Mouse (Mus musculus): ENCODE measurements around the gene Irak3. TPM values are rescaled to one million over a fixed set of nuclear protein-coding genes. Genes with fewer than 3 reads are reported as not detected.

Gene Irak3
- polyA plus RNA-seq, 1 experiment from 2014 or later = 1.2 TPM

DNA sequence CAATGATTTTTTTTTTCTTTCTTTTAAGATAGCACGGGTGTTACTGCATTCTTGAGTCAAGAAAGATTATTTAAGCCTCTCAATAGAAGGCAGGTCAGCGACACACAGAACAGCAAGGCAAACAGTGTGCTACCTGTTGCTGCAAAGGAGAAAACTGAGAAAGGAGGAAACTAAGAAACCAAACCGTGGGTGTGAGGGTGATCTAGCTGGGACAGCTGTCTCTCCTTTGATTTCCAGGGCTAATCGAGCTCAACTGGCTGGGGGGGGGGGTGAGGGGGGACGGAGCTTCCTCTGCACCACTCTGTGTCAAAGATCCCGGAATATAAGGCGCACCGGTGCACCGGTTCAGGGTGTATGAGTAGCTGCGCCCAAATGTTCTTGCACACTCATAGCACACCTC, 32.9 kb downstream of the Irak3 start:
- Histone ChIP-seq H3K36me3 (no peaks in the 10 kb centered on the region), H3K4me2 (replicated peaks) (no peak overlapping the region), H3K4me3 (replicated peaks) (no peak overlapping the region), H3K27me3 (replicated peaks) (no peaks in the 10 kb centered on the region), H3K27ac (no peak overlapping the region), H3K9me3 (0 out of 2 replicates have a peak, but pooled peaks cover 4% of the 10 kb centered on the region), H3K9ac (no peak overlapping the region), H3K4me1 (replicated peaks) (no peaks in the 10 kb centered on the region)
- WGBS = 52% methylated on average over 10 of the region's 10 CpGs
- no peak for ATAC-seq

DNA sequence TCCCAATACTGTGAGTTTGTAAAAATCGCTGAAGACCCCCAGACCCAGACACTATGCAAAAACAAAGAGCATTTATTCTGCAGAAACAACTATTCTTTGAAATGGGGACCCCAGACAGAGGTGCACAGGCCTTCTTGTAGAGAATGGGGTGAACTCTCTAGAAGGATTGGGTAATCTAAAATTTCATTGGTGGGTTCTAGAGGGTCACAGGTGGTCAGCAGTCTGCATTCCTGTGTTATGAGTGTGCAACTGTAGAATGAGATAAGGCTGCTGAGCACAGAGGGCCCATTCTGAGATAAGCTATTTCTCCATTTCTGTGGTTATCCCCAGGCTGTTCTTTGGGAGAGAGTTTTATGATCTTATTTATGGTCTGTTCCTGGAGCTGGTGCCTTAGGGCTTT, 33.9 kb downstream of the Irak3 start:
- 0 out of 2 replicates have a peak, but pooled peaks cover 4% of the 10 kb centered on the region for H3K9me3 ChIP-seq
- no peaks in the 10 kb centered on the region for H3K36me3 ChIP-seq
- H3K27ac ChIP-seq = no peak overlapping the region
- H3K4me3 ChIP-seq (replicated peaks) = no peak overlapping the region
- WGBS = 82% methylated on average over 1 of the region's 1 CpGs
- peak; percentile 86 for ATAC-seq
- H3K4me1 ChIP-seq (replicated peaks) = no peaks in the 10 kb centered on the region
- H3K4me2 ChIP-seq (replicated peaks) = no peak overlapping the region
- no peaks in the 10 kb centered on the region for H3K27me3 ChIP-seq (replicated peaks)
- H3K9ac ChIP-seq = no peak overlapping the region

DNA sequence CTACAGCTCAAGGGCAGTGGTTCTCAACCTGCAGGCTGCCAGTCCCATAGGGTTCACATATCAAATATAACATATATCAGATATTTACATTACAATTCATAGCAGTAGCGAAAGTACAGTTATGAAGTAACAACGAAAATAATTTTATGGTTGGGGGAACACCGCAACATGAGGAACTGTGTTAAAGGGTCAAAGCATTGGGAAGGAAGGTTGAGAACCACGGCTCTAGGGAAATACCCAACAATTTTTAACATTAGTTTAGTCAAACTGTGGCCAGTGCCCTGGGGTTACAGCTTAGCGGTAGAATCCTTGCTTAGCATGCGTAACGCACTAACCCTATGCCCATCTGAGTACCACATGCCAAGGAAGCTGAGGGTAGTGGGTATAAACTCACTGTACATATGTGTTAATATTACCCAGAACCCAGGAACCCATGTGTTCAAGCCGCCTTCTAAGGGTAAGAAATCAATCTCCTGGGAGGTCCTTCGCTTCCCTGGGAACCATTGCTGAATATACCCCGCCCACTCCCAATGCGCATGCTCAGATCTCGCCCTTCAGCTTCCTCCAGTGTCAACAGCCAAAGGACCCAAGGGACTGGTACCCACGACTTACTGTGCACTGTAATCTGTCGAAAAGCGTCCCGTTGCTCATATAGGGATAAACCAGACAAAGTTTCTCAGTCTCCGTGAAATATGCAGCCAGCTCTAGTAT, 36.0 kb downstream of the Irak3 start:
- Histone ChIP-seq H3K9me3 (no peaks in the 10 kb centered on the region), H3K4me2 (replicated peaks) (no peak overlapping the region), H3K9ac (no peak overlapping the region), H3K36me3 (no peaks in the 10 kb centered on the region), H3K27ac (no peak overlapping the region), H3K27me3 (replicated peaks) (no peaks in the 10 kb centered on the region), H3K4me3 (replicated peaks) (no peak overlapping the region), H3K4me1 (replicated peaks) (no peaks in the 10 kb centered on the region)
- 89% methylated on average over 17 of the region's 17 CpGs for WGBS
- no peak for ATAC-seq

DNA sequence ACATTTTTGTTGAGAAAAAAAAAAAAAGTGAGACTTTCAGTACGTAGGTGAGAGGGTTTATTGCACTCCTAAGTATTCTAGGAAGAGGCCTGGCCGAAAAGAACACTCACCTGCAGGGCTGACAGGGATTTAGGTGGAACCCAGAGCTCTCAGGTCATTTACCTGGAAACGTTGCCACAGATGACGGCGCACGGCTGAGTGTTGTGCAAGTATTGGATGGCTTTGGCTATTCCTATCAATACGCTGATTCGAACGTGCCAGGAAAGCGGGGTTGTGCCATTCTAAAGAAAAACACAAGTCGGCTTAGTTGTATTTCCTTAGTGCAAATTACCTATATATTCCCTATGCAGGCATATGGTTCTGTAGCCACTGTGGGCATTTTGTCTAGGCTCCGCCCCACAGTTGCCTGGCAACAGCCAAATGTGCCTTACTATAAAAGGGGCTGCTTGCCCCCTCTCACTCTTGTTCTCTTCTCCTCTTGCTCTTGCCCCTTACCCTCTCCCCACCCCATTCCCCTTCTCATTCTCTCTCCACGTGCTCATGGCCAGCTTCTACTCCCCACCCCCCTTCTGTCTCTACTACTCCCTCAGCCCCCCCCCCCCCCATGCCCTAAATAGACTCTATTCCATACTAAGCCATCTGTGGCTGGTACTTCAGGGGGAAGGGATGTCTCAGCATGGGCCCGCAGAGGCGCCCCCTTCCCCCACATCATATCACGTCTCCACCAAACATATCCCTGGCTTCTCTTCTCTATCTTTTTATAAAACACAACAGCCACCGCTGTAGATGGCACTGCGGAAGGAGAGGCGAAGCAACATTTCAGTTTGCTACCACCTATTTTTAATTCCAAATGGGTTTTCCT, 36.8 kb downstream of the Irak3 start:
- Histone ChIP-seq H3K27ac (no peak overlapping the region), H3K27me3 (replicated peaks) (no peaks in the 10 kb centered on the region), H3K4me1 (replicated peaks) (no peaks in the 10 kb centered on the region), H3K4me3 (replicated peaks) (no peak overlapping the region), H3K9me3 (no peaks in the 10 kb centered on the region), H3K36me3 (no peaks in the 10 kb centered on the region), H3K4me2 (replicated peaks) (no peak overlapping the region), H3K9ac (no peak overlapping the region)
- WGBS = 90% methylated on average over 19 of the region's 19 CpGs
- ATAC-seq = no peak

GRCm38 (mm10) chr10:120163490-120163889, 38.4 kb downstream of the Irak3 start:
- WGBS = 81% methylated on average over 7 of the region's 7 CpGs

DNA sequence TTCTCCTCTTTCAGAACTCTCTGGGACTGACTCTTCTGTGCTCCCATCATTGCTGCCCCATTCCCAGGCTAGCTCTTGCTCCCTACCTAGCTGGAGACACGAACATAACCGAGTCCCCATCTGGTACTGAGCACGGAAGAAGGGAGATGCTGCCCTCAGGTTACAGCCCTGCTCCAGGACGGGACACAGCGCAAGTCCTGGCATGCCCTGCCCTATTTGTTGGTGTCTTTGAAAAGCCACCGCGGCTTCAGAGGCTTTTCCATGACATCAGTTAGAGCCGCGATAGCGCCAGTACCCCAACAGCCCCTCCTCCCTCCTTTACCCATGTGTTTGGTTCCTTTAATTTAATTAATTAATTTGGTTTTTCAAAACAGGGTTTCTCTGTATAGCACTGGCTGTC, 39.1 kb downstream of the Irak3 start:
- no peak overlapping the region for H3K9ac ChIP-seq
- no peaks in the 10 kb centered on the region for H3K9me3 ChIP-seq
- no peak overlapping the region for H3K27ac ChIP-seq
- ATAC-seq = no peak
- 89% methylated on average over 10 of the region's 10 CpGs for WGBS
- H3K4me1 ChIP-seq (replicated peaks) = no peaks in the 10 kb centered on the region
- no peak overlapping the region for H3K4me2 ChIP-seq (replicated peaks)
- no peak overlapping the region for H3K4me3 ChIP-seq (replicated peaks)
- no peaks in the 10 kb centered on the region for H3K27me3 ChIP-seq (replicated peaks)
- H3K36me3 ChIP-seq = no peaks in the 10 kb centered on the region

More at GRCm38 (mm10) chr10:120163490-120163889, 38.4 kb downstream of the Irak3 start:
- no peaks in the 10 kb centered on the region for H3K36me3 ChIP-seq
- H3K4me2 ChIP-seq (replicated peaks) = no peak overlapping the region
- no peaks in the 10 kb centered on the region for H3K27me3 ChIP-seq (replicated peaks)
- no peak for ATAC-seq
- no peak overlapping the region for H3K27ac ChIP-seq
- no peak overlapping the region for H3K4me3 ChIP-seq (replicated peaks)
- no peaks in the 10 kb centered on the region for H3K4me1 ChIP-seq (replicated peaks)
- H3K9ac ChIP-seq = no peak overlapping the region
- no peaks in the 10 kb centered on the region for H3K9me3 ChIP-seq

DNA sequence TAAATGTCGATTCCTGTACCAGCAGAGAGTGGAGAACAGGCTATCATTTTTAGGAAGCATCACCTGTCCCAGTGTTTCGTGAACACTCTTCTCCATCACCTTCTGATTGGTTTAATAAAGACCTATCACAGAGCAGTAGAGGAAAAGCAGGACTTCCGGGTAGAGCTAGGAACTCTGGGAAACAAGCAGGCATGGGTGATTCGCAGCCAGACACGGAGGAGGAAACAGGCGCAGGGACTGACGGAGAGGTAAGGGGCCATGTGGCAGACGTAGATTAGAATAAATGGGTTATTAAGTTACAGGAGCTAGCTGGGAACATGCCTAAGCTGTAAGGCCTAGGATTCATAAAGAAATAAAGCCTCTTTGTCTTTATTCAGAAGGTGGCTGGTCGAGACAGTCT, 41.4 kb downstream of the Irak3 start:
- 75% methylated on average over 9 of the region's 9 CpGs for WGBS
- no peak for ATAC-seq
- no peak overlapping the region for H3K9ac ChIP-seq
- no peaks in the 10 kb centered on the region for H3K9me3 ChIP-seq
- H3K4me3 ChIP-seq (replicated peaks) = no peak overlapping the region
- no peaks in the 10 kb centered on the region for H3K27me3 ChIP-seq (replicated peaks)
- no peaks in the 10 kb centered on the region for H3K4me1 ChIP-seq (replicated peaks)
- H3K4me2 ChIP-seq (replicated peaks) = no peak overlapping the region
- H3K27ac ChIP-seq = no peak overlapping the region
- H3K36me3 ChIP-seq = no peaks in the 10 kb centered on the region

GRCm38 (mm10) chr10:120153911-120154310, 48.0 kb downstream of the Irak3 start:
- no peaks in the 10 kb centered on the region for H3K36me3 ChIP-seq
- no peak overlapping the region for H3K9ac ChIP-seq
- 84% methylated on average over 2 of the region's 2 CpGs for WGBS
- H3K4me1 ChIP-seq (replicated peaks) = no peaks in the 10 kb centered on the region
- H3K27ac ChIP-seq = no peak overlapping the region
- no peak overlapping the region for H3K4me3 ChIP-seq (replicated peaks)
- ATAC-seq = no peak
- no peak overlapping the region for H3K4me2 ChIP-seq (replicated peaks)
- H3K9me3 ChIP-seq = no peaks in the 10 kb centered on the region
- no peaks in the 10 kb centered on the region for H3K27me3 ChIP-seq (replicated peaks)

DNA sequence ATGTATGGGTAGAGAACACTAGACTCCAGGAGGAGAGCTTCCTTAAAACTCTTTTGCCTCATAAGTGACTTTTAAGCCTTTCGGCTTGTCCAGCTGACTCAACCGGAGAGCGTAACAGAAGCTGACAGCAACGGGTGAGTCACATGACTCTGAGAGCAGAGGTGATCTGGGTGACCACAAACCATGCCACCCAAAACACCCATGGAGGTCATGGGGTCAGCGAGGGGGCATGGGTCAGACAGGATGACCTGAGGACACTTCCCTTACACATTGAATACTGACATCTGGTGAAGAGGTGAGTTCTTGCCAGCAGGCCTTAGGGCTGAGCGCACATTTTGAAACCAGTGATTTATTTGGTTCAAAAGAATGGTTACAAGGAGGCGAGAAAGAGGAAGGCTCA, 50.3 kb downstream of the Irak3 start:
- Histone ChIP-seq H3K9me3 (no peaks in the 10 kb centered on the region), H3K27me3 (replicated peaks) (no peaks in the 10 kb centered on the region), H3K4me2 (replicated peaks) (no peak overlapping the region), H3K9ac (no peak overlapping the region), H3K4me3 (replicated peaks) (no peak overlapping the region), H3K4me1 (replicated peaks) (no peaks in the 10 kb centered on the region), H3K27ac (no peak overlapping the region), H3K36me3 (no peaks in the 10 kb centered on the region)
- ATAC-seq = no peak
- WGBS = 88% methylated on average over 7 of the region's 7 CpGs

GRCm38 (mm10) chr10:120140916-120141516, 60.9 kb downstream of the Irak3 start:
- 66% methylated on average over 10 of the region's 10 CpGs for WGBS
- H3K4me2 ChIP-seq (replicated peaks) = no peak overlapping the region
- no peak overlapping the region for H3K4me3 ChIP-seq (replicated peaks)
- H3K27me3 ChIP-seq (replicated peaks) = no peaks in the 10 kb centered on the region
- H3K4me1 ChIP-seq (replicated peaks) = no peaks in the 10 kb centered on the region
- no peak overlapping the region for H3K27ac ChIP-seq
- H3K9me3 ChIP-seq = no peaks in the 10 kb centered on the region
- ATAC-seq = 0 out of 2 replicates have a peak, but pooled peaks have one; percentile 15
- no peak overlapping the region for H3K9ac ChIP-seq
- H3K36me3 ChIP-seq = no peaks in the 10 kb centered on the region

GRCm38 (mm10) chr10:120140193-120140592, 61.7 kb downstream of the Irak3 start:
- Histone ChIP-seq H3K9ac (no peak overlapping the region), H3K9me3 (no peaks in the 10 kb centered on the region), H3K4me1 (replicated peaks) (no peaks in the 10 kb centered on the region), H3K4me2 (replicated peaks) (no peak overlapping the region), H3K36me3 (no peaks in the 10 kb centered on the region), H3K27me3 (replicated peaks) (no peaks in the 10 kb centered on the region), H3K27ac (no peak overlapping the region), H3K4me3 (replicated peaks) (no peak overlapping the region)
- 51% methylated on average over 4 of the region's 4 CpGs for WGBS
- ATAC-seq = no peak

DNA sequence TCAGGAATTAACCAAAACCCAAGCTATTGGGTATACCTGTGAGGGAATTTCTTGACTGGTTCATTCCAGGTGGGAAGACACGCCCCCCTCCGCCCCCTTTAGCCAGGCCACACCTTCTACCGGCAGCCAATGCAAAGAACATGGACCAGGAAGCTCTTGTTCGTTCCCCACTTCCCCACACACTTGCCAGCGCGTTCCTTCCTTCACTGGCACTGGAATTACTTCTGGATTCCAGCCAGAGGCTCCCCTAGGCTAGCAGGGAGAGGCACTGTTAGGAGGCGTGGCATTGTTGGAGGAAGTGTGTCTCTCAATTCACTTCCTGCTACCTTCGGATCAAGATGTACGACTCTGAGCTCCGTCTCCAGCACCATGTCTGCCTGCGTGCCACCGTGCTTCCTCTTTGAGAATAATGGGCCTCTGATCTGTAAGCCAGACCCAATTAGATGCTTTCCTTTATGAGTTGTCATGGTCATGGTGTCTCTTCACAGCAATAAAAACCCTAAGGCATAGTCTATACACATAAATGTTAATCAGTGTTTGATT, 65.8 kb downstream of the Irak3 start:
- 80% methylated on average over 12 of the region's 12 CpGs for WGBS
- Histone ChIP-seq H3K4me2 (replicated peaks) (no peak overlapping the region), H3K9me3 (no peaks in the 10 kb centered on the region), H3K4me3 (replicated peaks) (no peak overlapping the region), H3K27ac (no peak overlapping the region), H3K9ac (no peak overlapping the region), H3K27me3 (replicated peaks) (no peaks in the 10 kb centered on the region), H3K4me1 (replicated peaks) (no peaks in the 10 kb centered on the region), H3K36me3 (no peaks in the 10 kb centered on the region)
- ATAC-seq = no peak
